Mouse (Mus musculus): ENCODE results near the gene Otud4. TPM values are rescaled to one million over a fixed set of nuclear protein-coding genes. Genes with fewer than 3 reads are reported as not detected.
"Not testable (repeated sequence)": the region's sequence is repeated elsewhere in the genome, so short reads cannot be mapped to it uniquely, and the experiment has no call there.

Otud4 gene
- polyA plus RNA-seq, 1 experiment from 2014 or later, result 12.3 TPM

- no peak overlapping the region for H3K4me3 ChIP-seq
- no peak for ATAC-seq
- H3K4me2 ChIP-seq, result no peak overlapping the region
- H3K27me3 ChIP-seq, result no peaks in the 10 kb centered on the region
- H3K9ac ChIP-seq, result no peak overlapping the region
- WGBS, result 97% methylated on average over 4 of the region's 4 CpGs
- no peaks in the 10 kb centered on the region for H3K4me1 ChIP-seq
- peaks cover 62% of the 10 kb centered on the region for H3K36me3 ChIP-seq (ENCODE audit: poor library complexity, severe bottlenecking)
- H3K9me3 ChIP-seq (replicated peaks), result no peaks in the 10 kb centered on the region
- H3K27ac ChIP-seq, result no peak overlapping the region
Observed at GRCm38 (mm10) chr8:79649569-79649968, 10.2 kb downstream of the Otud4 start.

- Histone ChIP-seq H3K27ac (no peak overlapping the region), H3K36me3 (ENCODE audit: poor library complexity, severe bottlenecking) (peaks cover 65% of the 10 kb centered on the region), H3K4me2 (no peak overlapping the region), H3K9me3 (replicated peaks) (no peaks in the 10 kb centered on the region), H3K27me3 (no peaks in the 10 kb centered on the region), H3K4me3 (no peak overlapping the region), H3K9ac (no peak overlapping the region), H3K4me1 (no peaks in the 10 kb centered on the region)
- ATAC-seq, result no peak
- 80% methylated on average over 1 of the region's 1 CpGs for WGBS
Observed at GRCm38 (mm10) chr8:79650158-79650814, 10.9 kb downstream of the Otud4 start.

GRCm38 (mm10) chr8:79653736-79654135 is 14.3 kb downstream of the Otud4 start:
- Histone ChIP-seq H3K9me3 (replicated peaks) (no peaks in the 10 kb centered on the region), H3K4me2 (no peak overlapping the region), H3K36me3 (ENCODE audit: poor library complexity, severe bottlenecking) (peaks cover 61% of the 10 kb centered on the region), H3K9ac (no peak overlapping the region), H3K27me3 (no peaks in the 10 kb centered on the region), H3K27ac (no peak overlapping the region), H3K4me1 (no peaks in the 10 kb centered on the region), H3K4me3 (no peak overlapping the region)
- 91% methylated on average over 4 of the region's 4 CpGs for WGBS
- no peak for ATAC-seq

GRCm38 (mm10) chr8:79658715-79659114 is 19.3 kb downstream of the Otud4 start:
- H3K4me3 ChIP-seq; H3K4me1 ChIP-seq; H3K9me3 ChIP-seq (replicated peaks); H3K9ac ChIP-seq; H3K4me2 ChIP-seq; ATAC-seq; H3K27me3 ChIP-seq; H3K27ac ChIP-seq: not testable (repeated sequence)
- 90% methylated on average over 4 of the region's 4 CpGs for WGBS
- H3K36me3 ChIP-seq (ENCODE audit: poor library complexity, severe bottlenecking), result peaks cover 72% of the 10 kb centered on the region

GRCm38 (mm10) chr8:79676461-79676860 is 37.0 kb downstream of the Otud4 start:
- ATAC-seq, result no peak
- Histone ChIP-seq H3K4me2 (no peak overlapping the region), H3K4me1 (peaks cover 6% of the 10 kb centered on the region; the same call in 1 of the 2 replicates), H3K9ac (no peak overlapping the region), H3K27me3 (no peaks in the 10 kb centered on the region), H3K27ac (no peak overlapping the region), H3K9me3 (replicated peaks) (no peaks in the 10 kb centered on the region), H3K36me3 (ENCODE audit: poor library complexity, severe bottlenecking) (peaks cover 36% of the 10 kb centered on the region), H3K4me3 (no peak overlapping the region)
- WGBS, result 89% methylated on average over 4 of the region's 4 CpGs

GRCm38 (mm10) chr8:79679005-79679404 is 39.6 kb downstream of the Otud4 start:
- Histone ChIP-seq H3K9me3 (replicated peaks) (no peaks in the 10 kb centered on the region), H3K9ac (no peak overlapping the region), H3K4me2 (no peak overlapping the region), H3K36me3 (ENCODE audit: poor library complexity, severe bottlenecking) (peaks cover 35% of the 10 kb centered on the region), H3K27ac (no peak overlapping the region), H3K27me3 (no peaks in the 10 kb centered on the region), H3K4me1 (peaks cover 6% of the 10 kb centered on the region; the same call in 1 of the 2 replicates), H3K4me3 (no peak overlapping the region)
- 76% methylated on average over 5 of the region's 5 CpGs for WGBS
- no peak for ATAC-seq

- H3K36me3 ChIP-seq (ENCODE audit: poor library complexity, severe bottlenecking), result peaks cover 38% of the 10 kb centered on the region
- H3K27ac ChIP-seq; H3K9ac ChIP-seq; H3K27me3 ChIP-seq; H3K4me1 ChIP-seq; H3K9me3 ChIP-seq (replicated peaks); H3K4me3 ChIP-seq; ATAC-seq: not testable (repeated sequence)
- peak overlapping the region; percentile 56 for H3K4me2 ChIP-seq
- 52% methylated on average over 10 of the region's 10 CpGs for WGBS
Observed at GRCm38 (mm10) chr8:79680083-79680482, 40.7 kb downstream of the Otud4 start.

- 10% methylated on average over 34 of the region's 34 CpGs for WGBS
- H3K36me3 ChIP-seq (ENCODE audit: poor library complexity, severe bottlenecking), result peaks cover 39% of the 10 kb centered on the region
- no peak overlapping the region for H3K27ac ChIP-seq
- peak overlapping the region; percentile 23 for H3K4me3 ChIP-seq
- H3K4me2 ChIP-seq, result peak overlapping the region; percentile 56
- no peaks in the 10 kb centered on the region for H3K27me3 ChIP-seq
- H3K4me1 ChIP-seq, result peaks cover 6% of the 10 kb centered on the region; the same call in 1 of the 2 replicates
- H3K9me3 ChIP-seq (replicated peaks), result no peaks in the 10 kb centered on the region
- peak; percentile 52; the same call in 1 of the 2 replicates for ATAC-seq
- H3K9ac ChIP-seq, result peak overlapping the region; percentile 54
Observed at GRCm38 (mm10) chr8:79680555-79680954, 41.1 kb downstream of the Otud4 start.

GRCm38 (mm10) chr8:79680965-79681364 is 41.5 kb downstream of the Otud4 start:
- H3K4me3 ChIP-seq, result peak overlapping the region; percentile 23
- WGBS, result 39% methylated on average over 2 of the region's 2 CpGs
- H3K9me3 ChIP-seq (replicated peaks), result no peaks in the 10 kb centered on the region
- no peak for ATAC-seq
- H3K4me1 ChIP-seq, result peaks cover 6% of the 10 kb centered on the region; the same call in 1 of the 2 replicates
- peak overlapping the region; percentile 56 for H3K4me2 ChIP-seq
- H3K9ac ChIP-seq, result peak overlapping the region; percentile 54
- no peaks in the 10 kb centered on the region for H3K27me3 ChIP-seq
- H3K27ac ChIP-seq, result no peak overlapping the region
- H3K36me3 ChIP-seq (ENCODE audit: poor library complexity, severe bottlenecking), result peaks cover 43% of the 10 kb centered on the region

- not testable (repeated sequence) for H3K4me1 ChIP-seq; H3K4me3 ChIP-seq; H3K27ac ChIP-seq; H3K4me2 ChIP-seq; H3K9me3 ChIP-seq (replicated peaks); ATAC-seq; H3K9ac ChIP-seq; H3K27me3 ChIP-seq
- peaks cover 88% of the 10 kb centered on the region for H3K36me3 ChIP-seq (ENCODE audit: poor library complexity, severe bottlenecking)
- WGBS, result 92% methylated on average over 5 of the region's 5 CpGs
Observed at GRCm38 (mm10) chr8:79685927-79686326, 46.5 kb downstream of the Otud4 start.

- Histone ChIP-seq H3K4me2 (no peak overlapping the region), H3K27me3 (no peaks in the 10 kb centered on the region), H3K9ac (no peak overlapping the region), H3K36me3 (ENCODE audit: poor library complexity, severe bottlenecking) (peaks cover 77% of the 10 kb centered on the region), H3K4me3 (no peak overlapping the region), H3K9me3 (replicated peaks) (no peaks in the 10 kb centered on the region), H3K4me1 (no peaks in the 10 kb centered on the region), H3K27ac (no peak overlapping the region)
- no peak for ATAC-seq
- WGBS, result 74% methylated on average over 2 of the region's 2 CpGs
Observed at GRCm38 (mm10) chr8:79692531-79692930, 53.1 kb downstream of the Otud4 start.

- ATAC-seq, result no peak
- Histone ChIP-seq H3K4me2 (no peak overlapping the region), H3K4me1 (peaks cover 9% of the 10 kb centered on the region), H3K4me3 (no peak overlapping the region), H3K36me3 (ENCODE audit: poor library complexity, severe bottlenecking) (peaks cover 45% of the 10 kb centered on the region), H3K27ac (no peak overlapping the region), H3K27me3 (no peaks in the 10 kb centered on the region), H3K9me3 (replicated peaks) (no peaks in the 10 kb centered on the region), H3K9ac (no peak overlapping the region)
- WGBS, result 92% methylated on average over 3 of the region's 3 CpGs
Observed at GRCm38 (mm10) chr8:79706687-79707086, 67.3 kb downstream of the Otud4 start.

Data from forebrain, embryonic 13.5 days (tissue).